Mouse (Mus musculus): Measurements from ENCODE around the gene Alcam.

Gene Alcam

GRCm38 (mm10) chr16:52261755-52262154, 192.1 kb downstream of the Alcam start:
- no peak for DNase-seq (ENCODE audit: low spot score in 2 of 2)

- DNase-seq (ENCODE audit: low spot score in 2 of 2) = no peak
These were observed 202.9 kb downstream of the Alcam start for GRCm38 (mm10) chr16:52250935-52251334.

GRCm38 (mm10) chr16:52250196-52250595, 203.7 kb downstream of the Alcam start:
- DNase-seq (ENCODE audit: low spot score in 2 of 2) = no peak

- DNase-seq (ENCODE audit: low spot score in 2 of 2) = no peak
These were observed 210.4 kb downstream of the Alcam start for GRCm38 (mm10) chr16:52243421-52243973.

GRCm38 (mm10) chr16:52242144-52242543, 211.7 kb downstream of the Alcam start:
- no peak for DNase-seq (ENCODE audit: low spot score in 2 of 2)

GRCm38 (mm10) chr16:52229930-52230329, 223.9 kb downstream of the Alcam start:
- DNase-seq (ENCODE audit: low spot score in 2 of 2) = no peak

- no peak for DNase-seq (ENCODE audit: low spot score in 2 of 2)
These were observed 224.4 kb downstream of the Alcam start for GRCm38 (mm10) chr16:52229446-52229845.

GRCm38 (mm10) chr16:52222896-52223295, 231.0 kb downstream of the Alcam start:
- DNase-seq (ENCODE audit: low spot score in 2 of 2) = no peak

GRCm38 (mm10) chr16:52219069-52219468, 234.8 kb downstream of the Alcam start:
- DNase-seq (ENCODE audit: low spot score in 2 of 2) = peak in 1 of 2 experiments; percentile 20

- no peak for DNase-seq (ENCODE audit: low spot score in 2 of 2)
These were observed 242.8 kb downstream of the Alcam start for GRCm38 (mm10) chr16:52210844-52211606.

GRCm38 (mm10) chr16:52200107-52200506, 253.8 kb downstream of the Alcam start:
- DNase-seq (ENCODE audit: low spot score in 2 of 2) = peak; percentile 5 to 28

Data from natural killer cell, adult 2 months (primary cell).